Mouse (Mus musculus) heart, embryonic 15.5 days (tissue): ENCODE data around the gene Cntnap5b. TPM values are rescaled to one million over a fixed set of nuclear protein-coding genes. Genes with fewer than 3 reads are reported as not detected.

Source experiments
- ATAC-seq: fragments of 200-750 bp; cut with Nextera tagmentation; replicated peaks from 2 replicates; pipeline ENCODE4 v1.8.0; 2017; ENCODE audit warnings: low read depth, moderate TSS enrichment; ENCODE audit not compliant: insufficient number of reproducible peaks, insufficient read depth, low FRiP score
- H3K27ac ChIP-seq: fragments of 300-500 bp; sonication (generic); 2 replicates; pipeline ENCODE4 v1.5.1; 2015; ENCODE audit warnings: mild to moderate bottlenecking, inconsistent platforms
- H3K27me3 ChIP-seq: fragments of 300-500 bp; sonication (generic); 2 replicates; pipeline ENCODE4 v1.6.1; 2015; ENCODE audit warnings: inconsistent platforms
- H3K36me3 ChIP-seq: fragments of 300-500 bp; sonication (generic); 2 replicates; pipeline ENCODE4 v1.6.1; 2015; ENCODE audit warnings: mild to moderate bottlenecking, inconsistent platforms
- H3K4me1 ChIP-seq: fragments of 300-500 bp; sonication (generic); replicated peaks from 2 replicates; pipeline ENCODE4 v1.6.1; 2015; ENCODE audit warnings: inconsistent platforms
- H3K4me2 ChIP-seq: fragments of 300-500 bp; sonication (generic); 2 replicates; pipeline ENCODE4 v1.6.1; 2015; ENCODE audit warnings: inconsistent platforms, mild to moderate bottlenecking, moderate library complexity
- H3K4me3 ChIP-seq: fragments of 300-500 bp; sonication (generic); 2 replicates; pipeline ENCODE4 v1.5.1; 2015; ENCODE audit warnings: mild to moderate bottlenecking, inconsistent platforms
- H3K9ac ChIP-seq: fragments of 300-500 bp; sonication (generic); 2 replicates; pipeline ENCODE4 v1.6.1; 2015; ENCODE audit warnings: mild to moderate bottlenecking, inconsistent platforms
- H3K9me3 ChIP-seq: fragments of 300-500 bp; sonication (generic); replicated peaks from 2 replicates; pipeline ENCODE4 v1.6.1; 2016; ENCODE audit warnings: inconsistent platforms
- WGBS: fragments of 180-500 bp; shearing (Covaris S2); methylation state at CpG from one replicate; pipeline ENCODE4 v1.1.7; 2015; ENCODE audit warnings: mixed read lengths; 5-methylcytosine and 5-hydroxymethylcytosine counted together
- polyA plus RNA-seq: library from polyadenylated mRNA; unstranded; fragments of >200 nt; fragmentation: Nextera tagmentation; extraction: Ambion mirVana; gene quantifications from 2 replicates; pipeline ENCODE4 v1.2.1, GENCODE M21; 2015

The Cntnap5b gene
- polyA plus RNA-seq, 1 experiment from 2014 or later, result not detected

DNA sequence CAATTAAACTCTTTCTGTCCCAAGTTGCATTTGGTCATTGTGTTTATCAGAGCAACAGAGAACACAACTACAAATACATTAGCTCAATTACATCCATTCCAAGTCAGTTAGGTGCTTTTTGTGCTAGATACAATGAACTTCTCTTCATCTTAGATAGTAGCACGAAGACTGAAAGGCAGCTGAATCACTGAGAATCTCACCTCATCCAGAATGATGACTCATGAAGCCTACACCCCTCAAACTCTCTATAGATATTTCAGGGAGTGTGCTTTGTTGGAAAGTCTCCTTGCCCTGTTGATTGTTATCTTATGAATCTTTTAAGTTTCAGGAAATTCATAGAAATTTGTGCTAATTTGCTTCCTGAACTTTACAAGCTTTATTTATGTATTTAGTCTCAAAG lies 695.0 kb downstream of the Cntnap5b start:
- no peak for ATAC-seq
- no peak overlapping the region for H3K9ac ChIP-seq
- WGBS, result 71% methylated on average over 1 of the region's 1 CpGs
- H3K4me1 ChIP-seq, result no peaks in the 10 kb centered on the region
- H3K4me3 ChIP-seq, result no peak overlapping the region
- no peaks in the 10 kb centered on the region for H3K27me3 ChIP-seq
- no peak overlapping the region for H3K27ac ChIP-seq
- H3K9me3 ChIP-seq, result no peaks in the 10 kb centered on the region
- no peak overlapping the region for H3K4me2 ChIP-seq
- H3K36me3 ChIP-seq, result no peaks in the 10 kb centered on the region

DNA sequence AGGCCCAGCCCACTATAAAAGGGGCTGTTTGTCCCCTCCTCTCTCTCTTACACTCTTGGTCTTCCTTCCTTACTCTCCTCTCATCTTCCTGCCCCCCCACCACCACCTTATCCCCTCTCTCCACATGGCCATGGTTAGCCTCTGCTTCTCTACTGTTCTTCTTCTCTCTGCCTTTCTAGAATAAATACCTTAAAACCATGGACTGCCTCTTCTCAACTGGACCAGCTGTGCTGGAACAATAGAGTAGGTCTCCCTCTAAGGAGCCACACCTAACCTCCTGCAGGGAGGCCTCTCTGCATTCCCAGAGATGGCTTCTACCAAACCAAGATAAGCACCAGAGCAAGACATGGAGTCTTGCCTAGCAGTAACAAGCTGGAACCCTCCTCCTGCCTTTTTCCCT lies 737.3 kb downstream of the Cntnap5b start:
- H3K9me3 ChIP-seq, result no peaks in the 10 kb centered on the region
- H3K4me1 ChIP-seq, result no peaks in the 10 kb centered on the region
- ATAC-seq, result no peak
- H3K4me2 ChIP-seq, result no peak overlapping the region
- no peak overlapping the region for H3K4me3 ChIP-seq
- H3K9ac ChIP-seq, result no peak overlapping the region
- H3K36me3 ChIP-seq, result no peaks in the 10 kb centered on the region
- no peaks in the 10 kb centered on the region for H3K27me3 ChIP-seq
- H3K27ac ChIP-seq, result no peak overlapping the region
